Mouse (Mus musculus) ovary, postnatal 36 days (tissue): ENCODE data around the gene Clec9a.

ENCODE experiments used
- DNase-seq: peaks from one replicate; pipeline ENCODE4 v3.0.0; 2022; ENCODE audit warnings: low spot score, mixed read lengths

Clec9a gene

GRCm38 (mm10) chr6:129425217-129425616, 16.6 kb downstream of the Clec9a start:
- no peak for DNase-seq

- DNase-seq, result no peak
These were observed 17.1 kb downstream of the Clec9a start for GRCm38 (mm10) chr6:129425812-129426211.

- no peak for DNase-seq
These were observed 18.6 kb downstream of the Clec9a start for GRCm38 (mm10) chr6:129427281-129427680.

GRCm38 (mm10) chr6:129434239-129434638, 25.6 kb downstream of the Clec9a start:
- no peak for DNase-seq

GRCm38 (mm10) chr6:129436025-129436424, 27.4 kb downstream of the Clec9a start:
- DNase-seq, result no peak

GRCm38 (mm10) chr6:129438033-129438432, 29.4 kb downstream of the Clec9a start:
- DNase-seq, result no peak

GRCm38 (mm10) chr6:129449743-129450142, 41.1 kb downstream of the Clec9a start:
- DNase-seq, result no peak

- peak; percentile 36 for DNase-seq
These were observed 42.9 kb downstream of the Clec9a start, which contains the start of gene Clec1a for GRCm38 (mm10) chr6:129451411-129452039. Gene Clec1a (minus strand): TSS chr6:129452000.

- no peak for DNase-seq
These were observed 62.7 kb downstream of the Clec9a start for GRCm38 (mm10) chr6:129471386-129471785.

- no peak for DNase-seq
These were observed 64.0 kb downstream of the Clec9a start for GRCm38 (mm10) chr6:129472627-129473026.
